Mouse (Mus musculus) kidney, adult 9 months (tissue): ENCODE measurements around the gene Slc44a3.

Experiments
- DNase-seq: peaks from one replicate; pipeline ENCODE4 v3.0.0; 2022

Slc44a3 gene

DNA sequence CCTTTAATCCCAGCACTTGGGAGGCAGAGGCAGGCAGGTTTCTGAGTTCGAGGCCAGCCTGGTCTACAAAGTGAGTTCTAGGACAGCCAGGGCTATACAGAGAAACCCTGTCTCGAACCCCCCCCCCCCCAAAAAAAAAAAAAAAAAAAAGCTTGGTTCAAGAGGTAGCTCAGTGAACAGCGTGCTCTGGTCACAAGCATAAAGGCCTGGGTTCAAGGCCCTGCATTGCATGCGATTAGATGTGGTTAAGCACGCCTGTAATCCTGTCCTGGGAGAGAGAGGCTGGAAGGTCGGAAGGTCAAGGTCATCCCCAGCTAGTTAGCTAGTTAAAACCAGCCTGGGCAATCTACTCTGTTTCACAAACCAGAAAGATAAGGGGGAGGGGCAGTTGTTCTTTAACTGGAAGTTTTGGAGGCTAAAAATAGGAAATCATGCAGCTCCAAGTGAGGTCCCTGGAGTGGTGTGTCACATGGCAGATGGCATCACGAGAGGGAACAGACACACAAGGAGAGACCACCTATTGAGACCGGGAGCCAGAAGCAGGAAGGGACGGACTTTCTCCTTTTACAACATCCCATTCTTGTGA is 113.3 kb downstream of the Slc44a3 start:
- DNase-seq, result peak; percentile 61

DNA sequence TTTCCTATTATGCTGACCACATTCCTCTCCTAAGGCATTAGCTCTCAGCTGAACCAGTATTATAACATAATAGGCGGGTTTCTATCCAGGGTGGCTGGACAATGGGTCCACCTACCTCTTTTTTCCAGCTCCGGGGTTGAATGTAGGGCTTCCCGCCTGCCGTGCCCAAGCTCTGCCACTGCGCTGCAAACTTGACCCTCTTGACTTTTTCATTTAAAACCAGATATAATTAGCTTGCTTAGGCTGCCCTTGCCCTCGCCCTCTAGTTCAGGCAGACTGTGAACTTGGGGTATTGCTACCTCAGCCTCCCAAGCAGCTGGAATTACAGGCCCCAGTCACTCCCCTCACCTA is 114.0 kb downstream of the Slc44a3 start:
- DNase-seq, result peak; percentile 58

DNA sequence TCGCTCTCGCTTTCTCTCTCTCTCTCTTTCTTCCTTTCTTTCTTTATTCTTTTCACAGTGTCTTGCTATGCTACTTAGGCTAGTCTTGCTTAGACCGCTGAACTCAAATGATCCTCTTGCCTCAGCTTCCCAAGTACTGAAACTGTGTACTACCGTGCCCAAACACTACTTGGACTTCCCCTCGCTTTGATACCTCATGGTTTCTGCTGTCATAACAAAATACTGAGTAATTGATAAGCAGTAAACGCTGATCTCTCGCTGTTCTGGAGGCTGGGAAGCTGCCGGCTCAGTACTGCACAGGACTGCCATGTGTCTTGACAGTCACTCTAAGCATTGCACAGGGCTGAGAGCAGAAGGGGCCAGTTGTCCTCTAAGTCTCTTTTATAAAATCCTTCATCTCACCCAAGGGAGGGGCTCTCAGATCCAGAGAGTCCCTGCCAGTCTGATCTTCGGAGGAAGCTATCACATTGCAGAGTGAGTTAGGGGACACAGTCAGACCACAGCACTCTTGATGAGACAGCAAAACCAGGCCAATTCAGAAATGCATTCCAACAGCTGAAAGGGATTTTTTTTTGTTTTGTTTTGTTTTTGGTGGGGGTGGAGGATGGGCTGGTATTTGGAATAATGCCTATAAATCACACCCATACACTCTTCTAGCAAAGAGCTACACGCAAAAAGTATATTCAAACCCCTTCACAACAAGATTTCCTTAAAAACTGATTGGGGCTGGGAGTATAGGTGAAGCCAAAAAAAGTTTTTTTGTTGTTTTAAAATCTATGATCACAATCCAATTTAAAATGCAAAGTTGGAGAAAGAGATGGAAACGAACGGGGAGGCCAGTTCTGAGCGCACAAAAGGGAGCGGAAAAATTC is 114.6 kb downstream of the Slc44a3 start:
- DNase-seq, result no peak

DNA sequence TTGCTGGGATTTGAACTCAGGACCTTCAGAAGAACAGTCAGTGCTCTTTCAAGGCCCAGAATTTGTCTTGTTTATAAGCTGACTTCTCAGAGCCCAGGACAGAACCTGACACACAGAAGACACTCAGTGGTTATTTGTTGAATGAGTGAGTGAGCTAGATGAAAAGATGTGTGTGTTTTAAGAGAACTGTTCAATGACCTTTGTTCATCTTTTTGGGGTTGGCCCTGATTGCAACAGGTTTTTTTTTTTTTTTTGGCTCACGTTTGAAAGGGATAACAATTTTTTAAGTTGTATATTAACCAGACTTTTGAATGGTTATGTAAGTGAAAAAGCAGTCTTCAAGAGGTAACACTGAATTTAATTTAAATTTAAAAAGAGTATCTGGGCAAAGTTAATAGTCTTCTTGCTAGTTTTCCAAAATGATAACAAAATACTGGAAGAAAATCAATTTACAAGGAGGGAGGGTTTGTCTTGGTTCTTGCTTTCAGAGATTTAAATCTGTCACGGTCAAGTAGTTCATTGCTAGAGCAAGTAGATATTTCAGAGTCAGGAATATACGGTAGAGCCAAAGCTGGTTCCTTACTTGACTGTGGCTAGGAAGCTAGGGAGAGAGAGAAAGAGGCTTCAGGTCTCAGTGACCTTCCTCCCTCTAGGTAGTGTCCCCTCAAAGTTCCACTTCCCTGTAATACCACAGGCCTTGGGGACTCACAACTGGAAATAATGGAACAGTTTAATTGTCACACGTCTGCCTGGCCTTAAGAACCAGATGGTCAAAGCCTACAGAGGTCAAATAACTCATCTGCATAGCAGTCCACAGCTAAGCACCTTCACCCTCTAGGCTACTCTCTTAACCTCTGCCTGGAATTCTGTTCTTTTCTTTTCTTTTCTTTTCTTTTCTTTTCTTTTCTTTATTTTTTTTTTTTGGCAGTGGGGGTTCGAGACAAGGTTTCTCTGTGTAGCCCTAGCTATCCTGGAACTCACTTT is 115.7 kb downstream of the Slc44a3 start:
- DNase-seq, result peak; percentile 79

DNA sequence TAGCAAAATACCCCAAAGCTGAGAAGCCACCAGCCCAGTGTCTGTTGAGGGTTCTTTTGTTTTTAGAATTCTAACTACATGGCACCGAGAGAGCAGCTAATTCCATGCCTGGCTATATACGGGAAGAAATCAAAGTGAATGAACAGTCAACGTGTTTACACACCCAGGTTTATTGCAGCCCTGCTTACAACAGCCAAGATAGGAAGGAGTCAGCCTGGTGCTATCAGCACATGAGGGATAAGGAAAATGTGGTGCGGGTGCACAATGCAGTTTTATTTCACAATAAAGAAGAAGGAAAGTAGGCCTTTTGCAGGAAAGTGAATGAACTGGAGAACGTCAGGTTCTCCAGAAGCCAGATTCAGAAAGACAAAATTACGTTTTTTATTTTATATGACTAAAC is 120.8 kb downstream of the Slc44a3 start:
- DNase-seq, result no peak
